Mouse (Mus musculus) cerebellum, postnatal 10 days (tissue): ENCODE measurements around the gene Anxa6.

ENCODE experiments used
- DNase-seq, 2 experiments: peaks; one replicate each; pipeline ENCODE4 v3.0.0; 2021; ENCODE audit warnings: mixed read lengths in 2 of 2

The Anxa6 gene

DNA sequence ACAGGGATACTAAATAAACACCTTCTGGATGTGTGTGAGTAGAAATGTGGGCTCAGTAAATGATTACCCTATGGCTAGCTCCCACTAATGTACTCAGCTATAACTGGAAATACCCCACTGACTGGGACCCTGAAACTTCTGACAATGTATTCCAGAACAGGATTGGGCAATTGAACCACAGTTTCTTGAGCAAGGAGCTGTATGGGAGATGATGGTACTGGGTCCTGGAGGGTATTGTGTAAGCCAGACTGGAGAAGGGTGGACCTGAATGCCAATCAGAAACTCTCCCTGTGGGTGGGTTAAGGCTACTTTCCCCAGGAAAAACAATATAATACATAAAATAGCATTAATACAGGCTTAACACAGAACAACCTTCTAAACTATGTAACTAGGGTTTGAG is 43.3 kb downstream of the Anxa6 start:
- DNase-seq: no peak

GRCm38 (mm10) chr11:54988754-54989349 is 44.4 kb downstream of the Anxa6 start:
- no peak for DNase-seq

GRCm38 (mm10) chr11:54987974-54988373 is 45.3 kb downstream of the Anxa6 start:
- DNase-seq: peak; percentile 55 to 66

- DNase-seq: no peak
These were observed 48.2 kb downstream of the Anxa6 start for GRCm38 (mm10) chr11:54985086-54985485.

GRCm38 (mm10) chr11:54984581-54984980 is 48.7 kb downstream of the Anxa6 start:
- no peak for DNase-seq

DNA sequence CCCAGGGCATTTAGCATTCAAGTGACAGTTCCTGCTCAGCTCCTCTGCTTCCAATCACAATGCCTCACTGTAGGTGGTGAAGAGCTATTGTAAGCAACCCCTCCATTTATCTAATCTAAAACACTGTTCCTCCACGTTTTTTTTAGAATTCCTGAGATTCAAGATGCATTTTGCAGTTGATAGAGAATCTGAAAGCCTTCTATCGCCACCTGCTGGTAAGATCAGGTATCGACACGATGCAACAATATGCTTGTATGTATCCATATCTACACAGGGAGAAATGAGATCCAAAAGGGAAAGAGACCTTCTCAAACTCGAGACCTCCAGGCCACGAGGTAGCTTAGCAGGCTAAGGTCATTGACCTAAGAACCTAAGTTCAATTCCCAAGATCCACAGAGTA is 49.2 kb downstream of the Anxa6 start:
- DNase-seq: peak; percentile 88 to 95

DNA sequence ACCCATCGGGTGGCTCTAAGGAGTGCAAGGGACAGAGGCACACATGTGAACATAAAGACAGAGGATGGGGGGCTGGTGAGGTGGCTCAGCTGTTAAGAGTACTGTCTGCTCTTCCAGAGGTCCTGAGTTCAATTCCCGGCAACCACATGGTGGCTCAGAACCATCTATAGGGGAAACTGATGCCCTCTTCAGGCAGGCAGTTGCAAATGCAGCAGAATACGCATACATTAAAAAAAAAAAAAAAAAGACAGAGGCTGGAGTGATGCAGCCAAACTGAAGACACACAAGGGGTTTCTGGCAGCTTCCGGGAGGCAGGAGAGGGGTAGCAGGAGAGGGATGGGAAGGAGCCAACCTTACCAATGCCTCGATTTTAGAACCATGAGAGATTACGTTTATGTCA is 50.7 kb downstream of the Anxa6 start:
- no peak for DNase-seq

DNA sequence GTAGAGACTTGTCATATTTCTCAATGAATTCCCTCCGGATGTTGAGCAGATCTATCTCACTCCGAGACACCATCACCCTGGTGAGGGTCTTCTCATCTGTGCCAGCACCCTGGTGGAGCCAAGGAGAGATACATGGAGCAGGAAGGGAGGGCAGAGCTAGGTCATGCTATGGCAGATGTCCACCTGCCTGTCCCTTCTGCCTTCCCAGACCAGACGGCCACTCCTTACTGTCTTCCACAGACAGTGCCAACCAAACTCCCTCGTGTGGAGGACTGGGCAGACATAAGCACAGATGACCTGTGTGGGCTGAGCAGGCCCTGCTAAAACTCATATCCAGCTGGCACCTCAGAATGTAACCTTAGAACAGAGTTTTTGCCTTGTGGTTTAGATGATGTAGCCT is 51.6 kb downstream of the Anxa6 start:
- peak; percentile 57 to 58 for DNase-seq

- DNase-seq: no peak
These were observed 55.8 kb downstream of the Anxa6 start for GRCm38 (mm10) chr11:54977385-54977937.

GRCm38 (mm10) chr11:54976351-54976750 is 56.9 kb downstream of the Anxa6 start:
- DNase-seq: no peak

DNA sequence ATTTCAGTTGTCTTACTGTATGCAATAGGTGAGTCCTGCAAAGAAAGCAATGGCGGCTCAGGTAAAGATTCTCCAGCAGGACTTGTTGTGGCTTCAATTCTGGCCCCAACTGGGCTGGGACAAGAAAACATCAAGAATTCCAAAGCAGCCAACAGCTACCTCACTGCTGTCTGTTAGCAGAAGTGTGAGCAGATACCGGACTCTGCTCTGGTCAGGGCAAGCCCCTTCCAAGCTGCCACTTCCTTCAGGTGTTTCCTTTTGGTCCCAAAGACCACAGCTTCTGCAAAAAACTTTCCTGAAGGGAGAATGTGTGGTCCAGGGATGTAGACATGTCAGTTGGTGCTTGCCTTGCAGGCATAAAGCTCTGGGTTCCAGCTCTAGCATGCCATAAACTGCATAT is 57.5 kb downstream of the Anxa6 start:
- DNase-seq: no peak

DNA sequence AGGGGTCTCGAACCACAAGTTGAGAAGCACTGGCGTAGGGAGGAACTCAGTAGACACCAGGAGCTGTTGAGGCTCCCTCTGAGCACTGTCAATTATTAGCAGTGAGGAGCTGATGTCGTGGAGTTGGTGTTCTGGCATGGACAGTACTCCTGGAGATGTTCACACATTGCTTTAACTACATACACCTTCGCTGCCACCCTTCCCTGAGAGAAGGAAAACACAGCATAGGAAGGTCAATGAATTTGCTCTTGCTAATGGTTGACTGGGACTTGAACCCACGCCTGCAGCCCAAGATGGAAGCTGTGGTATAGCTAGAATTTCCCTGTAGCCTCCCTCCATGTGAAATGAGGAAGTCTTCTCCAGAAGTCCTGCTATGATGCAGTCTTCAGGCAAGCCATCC is 57.9 kb downstream of the Anxa6 start:
- no peak for DNase-seq

GRCm38 (mm10) chr11:54974639-54975038 is 58.6 kb downstream of the Anxa6 start:
- DNase-seq: no peak

- peak; percentile 86 to 88 for DNase-seq
These were observed 59.6 kb downstream of the Anxa6 start for GRCm38 (mm10) chr11:54973481-54974212.

- no peak for DNase-seq
These were observed 60.5 kb downstream of the Anxa6 start for GRCm38 (mm10) chr11:54972789-54973188.

GRCm38 (mm10) chr11:54972049-54972723 is 61.1 kb downstream of the Anxa6 start:
- DNase-seq: no peak

GRCm38 (mm10) chr11:54971365-54972048 is 61.7 kb downstream of the Anxa6 start:
- DNase-seq: no peak

- DNase-seq: no peak
These were observed 68.0 kb downstream of the Anxa6 start for GRCm38 (mm10) chr11:54965234-54965633.

DNA sequence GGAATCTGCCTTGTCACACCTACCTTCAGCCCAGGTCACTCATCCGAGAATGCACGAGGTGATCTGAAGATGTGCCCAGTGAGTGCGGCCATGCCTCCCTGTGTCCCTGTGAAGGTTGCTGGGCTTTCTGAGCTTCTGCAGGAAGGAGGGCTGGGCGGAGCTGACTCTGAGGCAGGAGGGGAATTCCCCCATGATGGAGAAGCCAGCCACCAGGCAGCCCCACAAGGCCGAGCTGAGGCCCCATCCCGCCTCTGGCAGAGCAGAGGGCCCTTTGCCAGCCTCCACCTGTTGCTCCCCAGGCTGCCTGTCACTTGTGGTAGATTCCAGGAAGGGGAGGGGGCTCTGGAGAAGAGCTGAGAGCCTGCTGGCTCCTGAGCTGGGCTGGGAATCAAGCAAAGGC is 70.4 kb downstream of the Anxa6 start, which contains the start of gene Tnip1:
Gene Tnip1, minus strand, starts transcription at position 108 of the 400 bp plus-strand sequence.
- DNase-seq: peak; percentile 41 to 44

DNA sequence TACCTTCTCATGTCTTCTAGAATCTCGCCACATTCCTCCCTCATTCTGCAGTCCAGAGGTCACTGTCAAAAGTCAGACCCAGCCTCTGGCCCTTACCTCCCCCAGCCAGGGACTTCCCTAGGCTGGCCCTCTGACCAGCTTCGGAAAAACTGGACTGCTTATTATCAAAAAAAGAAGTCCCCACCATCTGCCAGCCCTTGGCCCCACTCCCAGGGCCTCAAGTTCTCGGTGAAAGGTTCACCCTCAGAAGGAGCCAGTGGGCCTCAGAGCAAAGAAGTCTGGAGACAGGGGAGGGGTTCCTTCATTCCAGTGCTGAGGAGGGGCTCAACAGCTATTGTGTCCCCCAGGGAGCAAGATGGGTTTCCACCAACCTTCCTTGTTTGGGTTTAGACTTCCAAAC is 71.3 kb downstream of the Anxa6 start:
- peak; percentile 52 to 63 for DNase-seq

GRCm38 (mm10) chr11:54961164-54961850 is 71.9 kb downstream of the Anxa6 start:
- no peak for DNase-seq

DNA sequence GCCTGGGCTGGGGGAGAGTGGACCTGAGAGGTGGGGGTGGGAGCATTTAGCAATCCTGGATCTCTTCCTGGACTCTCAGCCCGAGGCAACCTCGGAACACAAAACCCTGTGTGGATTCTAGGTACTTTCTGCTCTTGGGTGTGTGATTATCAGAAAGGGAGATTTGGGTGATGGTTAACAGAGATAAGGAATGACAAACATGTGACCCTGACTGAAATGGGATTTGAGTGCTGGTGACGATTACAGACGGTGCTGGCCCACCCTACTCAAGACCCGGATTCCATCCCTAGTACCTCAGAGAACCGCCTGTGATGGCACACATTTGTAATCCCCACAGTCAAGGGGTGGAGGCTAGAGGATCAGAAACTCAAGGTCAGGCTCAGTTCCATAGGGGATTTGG is 73.0 kb downstream of the Anxa6 start:
- no peak for DNase-seq
